Mouse (Mus musculus) gastrocnemius, adult 2 months (tissue): ENCODE measurements around the gene Nol4l. TPM values are rescaled to one million over a fixed set of nuclear protein-coding genes. Genes with fewer than 3 reads are reported as not detected.
"Not testable (repeated sequence)": the region's sequence is repeated elsewhere in the genome, so short reads cannot be mapped to it uniquely, and the experiment has no call there.

Experiments used
- DNase-seq: peaks from one replicate; pipeline ENCODE4 v3.0.0; 2022
- H3K27ac ChIP-seq: fragments of 200-600 bp; 2 replicates; pipeline ENCODE4 v1.8.1; 2022; ENCODE audit warnings: mild to moderate bottlenecking
- H3K4me3 ChIP-seq: fragments of 200-600 bp; 2 replicates; pipeline ENCODE4 v1.8.1; 2022; ENCODE audit warnings: mild to moderate bottlenecking, moderate library complexity
- CTCF ChIP-seq: fragments of 200-600 bp; IDR thresholded peaks from 2 replicates; pipeline ENCODE4 v1.8.1; 2022; ENCODE audit warnings: antibody characterized with exemption, mild to moderate bottlenecking, moderate library complexity
- intact Hi-C: fragments of 180-260 bp; cut with DNase I; formaldehyde crosslinking; loops from one replicate; pipeline ENCODE4 v1.15.1; 2025
- total RNA-seq, 2 experiments: library from RNA; stranded (reverse); gene quantifications; 2 replicates each; pipeline ENCODE4 v1.2.3; 2021

Gene Nol4l
- total RNA-seq, 2 experiments from 2014 or later: 1.0 to 1.2 TPM

DNA sequence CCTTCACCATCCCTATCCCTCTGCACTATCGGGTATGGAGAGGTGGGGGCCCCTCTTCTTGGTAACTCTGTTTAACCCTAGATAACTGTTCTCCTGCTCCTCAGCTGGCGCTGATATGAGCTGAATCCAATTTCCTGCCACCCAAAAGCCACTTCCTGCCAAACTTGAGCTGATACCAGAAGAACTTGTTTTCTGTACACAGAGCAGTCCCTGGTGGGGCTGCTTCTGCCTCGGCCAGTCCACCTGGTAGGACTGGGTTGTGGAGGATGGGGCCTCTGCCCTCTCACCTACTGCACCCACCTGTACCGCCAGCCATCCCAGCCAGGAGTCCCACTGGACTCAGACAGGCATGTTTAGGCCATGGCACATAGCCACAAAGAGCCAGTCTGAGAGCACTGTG, 34.0 kb downstream of the Nol4l start:
- no peak for TF ChIP-seq CTCF
- Histone ChIP-seq H3K27ac (no peak overlapping the region), H3K4me3 (no peak overlapping the region)
- intact Hi-C loops: no loop called here
- DNase-seq: no peak

- intact Hi-C loops, H3K27ac ChIP-seq, DNase-seq, H3K4me3 ChIP-seq: not testable (repeated sequence)
Measured at GRCm38 (mm10) chr2:153495391-153495790, 34.4 kb downstream of the Nol4l start.

DNA sequence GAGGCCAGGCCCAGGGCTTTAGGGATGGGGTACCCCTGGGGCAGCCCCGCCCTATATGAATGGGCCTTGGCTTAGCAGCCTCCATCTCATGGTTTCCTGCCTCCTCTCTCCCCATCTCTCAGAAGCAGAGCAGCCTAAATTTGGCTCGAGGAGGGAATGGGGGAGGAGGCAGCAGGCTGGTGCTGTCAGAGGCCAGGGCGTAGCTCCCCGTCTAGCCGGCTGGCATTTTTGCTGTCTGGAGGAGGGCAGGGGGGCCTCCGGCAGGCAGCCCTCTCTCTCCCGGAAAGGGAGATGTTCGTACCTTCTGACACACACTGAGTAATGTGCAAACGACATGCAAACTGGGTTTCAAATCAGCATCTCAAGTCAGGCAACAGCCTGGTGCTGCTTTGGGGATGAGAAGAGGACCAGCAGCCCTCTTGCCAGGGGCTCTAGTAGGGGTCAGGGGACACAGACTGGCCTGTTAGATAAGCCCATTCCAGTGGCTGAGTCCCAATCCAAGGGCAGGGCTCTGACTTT, 35.4 kb downstream of the Nol4l start:
- intact Hi-C loops: no loop called here
- DNase-seq: no peak
- Histone ChIP-seq H3K27ac (no peak overlapping the region), H3K4me3 (no peak overlapping the region)
- TF ChIP-seq CTCF: no peak

DNA sequence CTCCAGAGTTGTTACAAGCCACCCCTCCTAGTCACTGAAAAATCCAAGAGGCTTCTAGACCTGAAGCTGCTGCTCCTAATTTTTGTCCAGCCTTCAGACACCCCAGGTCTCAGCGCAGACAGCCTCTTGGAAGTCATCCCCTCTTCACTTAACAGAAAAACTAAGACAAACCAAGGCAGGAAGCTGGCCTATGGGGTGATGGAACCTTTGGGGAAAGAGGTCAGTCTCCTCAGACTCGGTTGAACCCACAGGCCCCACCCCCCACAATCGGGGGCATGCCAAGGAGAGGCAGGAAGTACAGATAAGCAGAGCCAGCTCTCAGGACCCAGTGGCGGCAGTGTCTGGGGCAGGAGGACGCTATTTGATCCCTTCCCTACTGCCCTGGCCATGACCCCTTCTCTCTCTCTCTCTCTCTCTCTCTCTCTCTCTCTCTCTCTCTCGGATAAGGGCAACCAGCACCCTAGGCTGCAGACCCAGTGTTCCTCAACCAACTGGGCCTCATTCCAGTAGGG, 35.9 kb downstream of the Nol4l start:
- intact Hi-C loops: no loop called here
- no peak for DNase-seq
- Histone ChIP-seq H3K27ac (no peak overlapping the region), H3K4me3 (no peak overlapping the region)
- TF ChIP-seq CTCF: no peak

- peak overlapping the region; percentile 86 for H3K4me3 ChIP-seq
- no peak overlapping the region for H3K27ac ChIP-seq
- intact Hi-C loops: no loop called here
- no peak for DNase-seq
- TF ChIP-seq CTCF: no peak
Measured at GRCm38 (mm10) chr2:153493393-153493731, 36.4 kb downstream of the Nol4l start.

DNA sequence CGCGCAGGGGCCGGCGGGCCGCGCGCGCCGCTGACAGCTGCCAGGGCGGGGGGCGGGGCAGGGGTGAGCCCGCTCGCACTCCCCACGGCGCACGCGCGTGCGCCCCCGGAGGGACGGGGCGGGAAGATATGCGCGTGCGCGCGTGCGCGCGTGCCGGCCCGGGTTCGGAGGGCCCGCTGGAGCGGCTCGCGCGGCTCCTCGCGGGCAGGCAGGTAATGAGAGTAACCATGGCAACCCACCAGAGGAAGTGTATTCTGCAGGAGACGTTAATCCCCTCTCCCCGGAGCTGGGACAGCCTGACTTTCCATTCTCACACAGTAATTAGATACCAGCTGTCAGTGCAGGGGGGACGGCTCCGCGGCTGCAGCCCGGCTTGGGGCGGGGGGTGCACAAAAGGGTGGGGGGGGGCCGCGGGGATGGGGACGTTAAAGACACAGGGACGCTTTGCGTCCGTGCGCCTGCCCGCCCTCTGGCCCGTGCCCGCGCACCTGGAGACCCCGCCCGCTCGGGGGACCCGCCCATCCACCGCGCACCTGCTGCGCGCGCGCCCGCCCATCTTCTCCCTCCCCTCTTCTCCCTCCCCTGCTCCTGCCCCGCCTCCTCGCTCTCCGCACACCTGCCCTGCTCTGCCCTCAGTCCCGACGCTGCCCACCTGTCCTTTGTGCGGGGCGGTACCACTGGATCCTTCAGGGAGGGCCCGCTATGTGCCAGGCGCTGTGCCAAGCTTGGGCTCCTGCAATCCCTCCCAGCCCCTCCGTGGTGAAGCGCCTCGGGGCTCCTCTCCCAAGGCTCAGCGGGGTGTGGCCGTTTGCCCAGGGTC, 37.0 kb downstream of the Nol4l start, which contains the start of gene 4930404H24Rik:
TSS of gene 4930404H24Rik (plus strand) at position 218 of the 820 bp plus-strand sequence.
- H3K4me3 ChIP-seq: peak within 1 kb of the TSS; percentile 86
- DNase-seq: peak; percentile 80
- intact Hi-C loops: no loop called here
- no peak for TF ChIP-seq CTCF
- peak within 1 kb of the TSS; percentile 73 for H3K27ac ChIP-seq

DNA sequence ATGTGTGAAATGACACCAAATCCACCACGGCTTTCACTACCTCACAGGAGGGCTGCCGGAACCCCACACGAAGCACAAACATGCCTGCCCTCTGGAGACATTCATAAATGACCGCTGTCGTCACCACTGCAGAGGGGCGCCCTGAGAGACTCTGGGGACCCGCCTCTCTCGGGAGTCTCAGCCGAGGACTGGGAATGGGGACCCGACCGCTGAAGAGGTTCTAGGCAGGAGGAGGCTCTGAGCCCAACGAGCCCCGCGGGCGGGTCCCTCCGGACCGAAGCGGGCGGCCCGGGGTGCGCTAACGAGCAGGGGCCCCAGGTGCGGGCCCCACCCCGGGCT, 37.6 kb downstream of the Nol4l start:
- H3K27ac ChIP-seq: peak overlapping the region; percentile 73
- intact Hi-C loops: no loop called here
- no peak for TF ChIP-seq CTCF
- DNase-seq: no peak
- H3K4me3 ChIP-seq: peak overlapping the region; percentile 86

DNA sequence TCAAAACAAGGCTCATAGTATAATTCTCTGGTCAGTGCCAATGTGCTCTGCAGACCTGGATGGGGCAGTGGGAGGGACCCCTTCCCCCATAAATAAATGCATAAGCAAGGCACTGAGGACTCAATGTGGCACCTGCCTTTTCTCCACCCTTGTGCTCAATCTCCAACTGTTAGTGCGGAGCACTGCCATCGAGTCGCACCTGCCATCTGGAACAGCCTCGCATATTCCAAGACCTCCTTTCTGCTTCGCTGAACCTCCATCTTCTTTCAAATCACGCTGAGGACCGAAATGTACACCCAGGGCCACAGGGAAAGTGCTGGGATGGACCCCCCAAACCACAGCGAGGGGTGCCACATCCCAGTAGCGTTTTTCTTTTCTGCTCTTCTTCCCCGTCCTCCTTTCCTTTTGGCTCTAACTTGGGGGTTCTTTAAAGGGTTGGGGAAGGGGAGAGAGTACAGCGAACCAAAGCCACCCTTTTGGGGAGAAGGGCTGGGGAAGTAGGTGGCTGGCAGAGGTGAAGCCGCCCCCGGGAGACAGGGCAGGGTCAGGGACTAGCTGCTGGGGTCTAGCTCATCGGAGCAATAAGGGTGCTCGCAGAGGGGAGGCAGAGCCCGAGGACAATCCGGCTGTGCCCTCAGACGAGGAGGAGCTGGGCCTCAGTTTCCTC, 38.1 kb downstream of the Nol4l start:
- peak overlapping the region; percentile 73; the same call in 1 of the 2 replicates for H3K27ac ChIP-seq
- no peak for TF ChIP-seq CTCF
- intact Hi-C loops: no loop called here
- no peak for DNase-seq
- H3K4me3 ChIP-seq: peak overlapping the region; percentile 86

- no peak for TF ChIP-seq CTCF
- Histone ChIP-seq H3K4me3 (no peak overlapping the region), H3K27ac (no peak overlapping the region)
- no peak for DNase-seq
- intact Hi-C loops: no loop called here
Measured at GRCm38 (mm10) chr2:153490940-153491339, 38.8 kb downstream of the Nol4l start.

DNA sequence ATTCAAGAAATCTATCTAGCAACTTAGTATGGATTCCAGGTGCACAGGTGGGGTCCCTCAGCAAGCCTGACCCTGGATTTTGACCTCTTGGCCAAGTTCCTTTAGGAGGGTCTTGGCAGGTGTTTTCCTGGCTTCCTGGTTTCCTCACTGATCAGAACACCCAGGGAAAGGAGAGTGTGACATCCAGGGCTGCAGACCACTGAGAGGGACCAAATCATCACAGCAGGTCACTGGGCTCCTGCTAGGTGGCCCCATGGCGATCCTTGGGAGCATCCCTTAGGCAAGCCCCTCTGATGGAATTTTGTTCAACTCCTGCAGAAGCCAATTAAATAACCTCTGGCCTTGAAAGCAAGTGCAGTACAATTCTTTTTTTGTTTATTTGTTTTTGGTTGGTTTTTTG, 39.7 kb downstream of the Nol4l start:
- TF ChIP-seq CTCF: no peak
- no peak overlapping the region for H3K27ac ChIP-seq
- intact Hi-C loops: no loop called here

GRCm38 (mm10) chr2:153484071-153484470, 45.7 kb downstream of the Nol4l start:
- Histone ChIP-seq H3K27ac (no peak overlapping the region), H3K4me3 (no peak overlapping the region)
- DNase-seq: no peak
- no peak for TF ChIP-seq CTCF
- intact Hi-C loops: no loop called here

More for the DNA sequence above, 39.7 kb downstream of the Nol4l start:
- no peak for DNase-seq
- H3K4me3 ChIP-seq: no peak overlapping the region

- intact Hi-C loops: no loop called here
- DNase-seq: peak; percentile 64
- no peak overlapping the region for H3K27ac ChIP-seq
- TF ChIP-seq CTCF: no peak
- no peak overlapping the region for H3K4me3 ChIP-seq
Measured at GRCm38 (mm10) chr2:153483118-153483983, 46.4 kb downstream of the Nol4l start.

GRCm38 (mm10) chr2:153481861-153482120, 48.0 kb downstream of the Nol4l start:
- Histone ChIP-seq H3K4me3 (no peak overlapping the region), H3K27ac (no peak overlapping the region)
- no peak for TF ChIP-seq CTCF
- no peak for DNase-seq
- intact Hi-C loops: no loop called here
